Mouse (Mus musculus) myocyte (in vitro differentiated cells): ENCODE results near the gene Rnf220.

Source experiments
- CEBPB ChIP-seq: IDR thresholded peaks from 2 replicates; pipeline ENCODE4 v1.6.1; 2011; ENCODE audit warnings: mild to moderate bottlenecking, moderate library complexity; ENCODE audit not compliant: poor library complexity, insufficient read depth, severe bottlenecking
- POLR2A ChIP-seq: IDR thresholded peaks from one replicate; pipeline ENCODE4 v1.6.1; 2011; ENCODE audit warnings: low read depth, mild to moderate bottlenecking, control low read depth, moderate library complexity; ENCODE audit not compliant: insufficient read length
- POLR2AphosphoS2 ChIP-seq: IDR thresholded peaks from one replicate; pipeline ENCODE4 v1.6.1; 2011; ENCODE audit warnings: low read depth, control low read depth; ENCODE audit not compliant: insufficient read length

DNA sequence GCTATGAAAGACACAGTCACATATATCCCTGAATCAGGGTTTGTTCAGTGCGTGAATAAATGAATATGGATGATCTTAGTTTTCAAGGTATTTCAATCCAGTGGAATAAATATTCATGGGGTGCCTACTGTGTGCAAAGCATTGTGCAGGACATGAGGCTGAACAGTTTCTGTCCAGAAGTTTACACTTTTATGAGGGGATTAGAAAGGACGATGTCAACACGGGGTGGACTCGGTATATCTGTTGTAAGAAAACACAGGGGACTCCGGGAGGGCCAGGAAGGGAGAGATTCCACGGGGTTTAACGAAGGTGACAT is 135.3 kb downstream of the Rnf220 start:
- TF ChIP-seq POLR2A (no peak), POLR2AphosphoS2 (no peak), CEBPB (no peak)
